In the genomic region with DNA sequence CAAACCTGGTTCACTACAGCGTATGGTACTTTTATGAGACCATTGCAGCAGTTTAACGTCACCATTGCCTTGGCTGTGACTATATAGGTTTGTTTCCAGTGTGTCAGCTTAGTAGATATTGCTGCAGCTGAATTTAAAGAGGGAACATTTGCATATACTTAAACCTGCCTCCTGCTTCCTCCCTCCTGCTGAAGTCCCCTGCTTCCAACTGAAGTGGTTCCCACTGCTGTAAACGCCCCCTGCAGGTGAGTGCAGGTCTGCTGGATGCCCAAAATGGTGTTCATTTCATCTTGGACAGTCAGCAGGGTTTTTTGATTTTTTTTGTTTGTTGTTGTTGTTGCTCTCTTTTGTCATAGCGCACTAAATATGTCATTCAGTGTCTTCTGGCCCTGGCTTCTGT, we compare ENCODE assay signal across 8 mouse cellular contexts.
DNase-seq lines count a peak whose midpoint lies in the region; ATAC-seq and TF ChIP-seq lines count a peak whose summit lies in the region.

No protein-coding gene starts in this region.

- no peak overlapping the region for H3K4me2 ChIP-seq in intestine, postnatal 0 days (replicated peaks; ENCODE audit: low read depth)
- H3K4me2 ChIP-seq in intestine, embryonic 15.5 days (replicated peaks) = no peak overlapping the region

- no peak overlapping the region for H3K9ac ChIP-seq in intestine, postnatal 0 days (ENCODE audit: low read depth, low read length)
- no peak overlapping the region for H3K9ac ChIP-seq in intestine, embryonic 15.5 days

- no peaks in the 10 kb centered on the region for H3K36me3 ChIP-seq in intestine, postnatal 0 days (ENCODE audit: control insufficient read depth, insufficient read depth)
- H3K36me3 ChIP-seq in intestine, embryonic 15.5 days = no peaks in the 10 kb centered on the region

- H3K4me1 ChIP-seq in intestine, postnatal 0 days (replicated peaks; ENCODE audit: control insufficient read depth, insufficient read depth, low read length) = no peaks in the 10 kb centered on the region
- H3K4me1 ChIP-seq in intestine, embryonic 15.5 days (replicated peaks) = no peaks in the 10 kb centered on the region

- no peaks in the 10 kb centered on the region for H3K9me3 ChIP-seq in intestine, postnatal 0 days (ENCODE audit: control insufficient read depth)
- H3K9me3 ChIP-seq in intestine, embryonic 15.5 days = no peaks in the 10 kb centered on the region

- peak; percentile 8 for DNase-seq in urinary bladder, postnatal 14 days (ENCODE audit: low spot score)
- no peak for DNase-seq in urinary bladder, postnatal 36 days (ENCODE audit: low spot score in 2 of 2)
- peak; percentile 21 to 46 for DNase-seq in cerebellum, postnatal 14 days
- DNase-seq in retina, postnatal 1 day = peak; percentile 38
- DNase-seq in urinary bladder, postnatal 4 days (ENCODE audit: low spot score in 2 of 2) = no peak

- no peaks in the 10 kb centered on the region for H3K27me3 ChIP-seq in intestine, postnatal 0 days (replicated peaks; ENCODE audit: control insufficient read depth, insufficient read depth, low read length)
- H3K27me3 ChIP-seq in intestine, embryonic 15.5 days (replicated peaks) = no peaks in the 10 kb centered on the region

- ATAC-seq in intestine, postnatal 0 days = no peak
- ATAC-seq in intestine, embryonic 15.5 days = no peak
- ATAC-seq in activated CD4-positive, CD25-positive, alpha-beta regulatory T cell, adult 4 months = no peak

- TF ChIP-seq CTCF in intestine, postnatal 0 days (IDR thresholded peaks at IDR 0.05; ENCODE audit: low read depth) = peak; percentile 64

- H3K27ac ChIP-seq in intestine, postnatal 0 days (ENCODE audit: low read depth, low read length) = no peak overlapping the region
- H3K27ac ChIP-seq in intestine, embryonic 15.5 days = no peak overlapping the region

- WGBS in intestine, postnatal 0 days = 68% methylated on average over 4 of the region's 4 CpGs
- WGBS in intestine, embryonic 15.5 days = 64% methylated on average over 4 of the region's 4 CpGs

- no peak overlapping the region for H3K4me3 ChIP-seq in intestine, postnatal 0 days (ENCODE audit: low read depth, low read length)
- H3K4me3 ChIP-seq in intestine, embryonic 15.5 days (replicated peaks) = no peak overlapping the region

Comparison
In these comparisons a context has a peak if more than half of its experiments do, and no peak if none do; other contexts are left out.
1. DNase-seq: peak in urinary bladder, postnatal 14 days (single experiment), cerebellum, postnatal 14 days (2 of 2) and retina, postnatal 1 day (single experiment); none in urinary bladder, postnatal 36 days (0 of 2) and urinary bladder, postnatal 4 days (0 of 2).